Mouse (Mus musculus) T-helper 1 cell (primary cell): ENCODE data around the gene Neb.

Experiments used
- in situ Hi-C: fragments of 300-600 bp; cut with MboI, MseI; formaldehyde crosslinking; loops from one replicate; pipeline ENCODE4 v1.15.1; 2025; ENCODE audit warnings: high pct_unique_total_duplicates

Gene Neb

DNA sequence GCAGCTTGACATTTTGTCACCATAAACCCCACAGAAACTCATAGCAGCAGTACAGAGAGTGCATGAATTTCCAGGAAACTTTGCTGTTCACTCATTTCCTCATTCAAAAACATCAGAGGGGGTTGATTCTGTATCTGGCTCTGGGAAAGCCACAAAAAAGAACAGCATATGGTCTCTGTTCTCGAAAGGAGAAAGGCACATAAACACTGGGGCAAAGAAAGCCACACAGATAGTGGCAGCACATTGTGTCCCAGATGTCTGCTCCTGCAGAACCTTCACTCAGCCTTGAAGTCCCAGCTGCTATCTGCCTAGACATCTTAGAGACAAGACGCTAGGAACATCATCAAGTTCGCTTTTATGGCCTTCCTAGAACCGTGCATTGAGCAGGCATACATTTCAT lies 67.5 kb downstream of the Neb start:
- in situ Hi-C loops = loop anchor here (10.0 kb wide), 1 partner anchor 1186 kb away; no protein-coding TSS in a partner anchor

DNA sequence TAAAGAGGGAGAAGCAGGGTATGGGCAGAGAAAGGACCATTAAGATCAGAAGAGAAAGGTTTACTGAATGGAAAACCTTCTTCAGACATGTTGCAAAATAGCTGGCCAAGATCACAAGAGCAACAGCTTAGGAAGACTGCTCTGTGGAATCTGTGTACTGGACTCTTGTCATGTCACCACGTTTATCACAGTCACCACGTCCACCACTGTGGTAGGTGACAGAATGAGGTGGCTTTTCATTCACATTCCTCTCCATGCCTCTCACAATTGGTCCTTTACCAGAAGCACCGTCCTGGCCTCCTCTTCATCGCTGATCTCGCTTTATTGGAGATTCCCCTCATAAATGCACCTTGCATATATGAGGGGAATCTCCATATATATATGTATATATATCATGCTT lies 71.6 kb downstream of the Neb start:
- in situ Hi-C loops = loop anchor here (5.0 to 10.0 kb wide), 2 partner anchors 111 to 278 kb away; no protein-coding TSS in a partner anchor

DNA sequence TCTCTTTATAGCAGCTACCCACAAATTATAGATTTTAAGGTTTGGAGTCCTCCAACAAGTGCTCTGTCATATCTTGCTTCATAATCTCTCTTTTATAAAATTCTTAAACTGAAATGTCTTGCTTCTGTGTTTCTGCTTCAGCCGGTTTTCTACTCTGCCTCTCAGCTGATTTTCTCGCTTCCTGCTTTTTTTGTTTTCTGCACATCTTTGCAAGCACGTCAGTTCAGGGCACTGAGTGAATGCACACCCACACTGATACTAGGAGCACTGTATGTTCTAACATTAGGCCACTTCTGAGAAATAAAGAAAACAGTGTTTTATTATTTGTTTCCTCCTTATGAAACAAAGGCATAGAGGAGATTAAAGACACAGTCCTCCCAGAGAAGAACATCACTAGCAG lies 73.7 kb downstream of the Neb start:
- in situ Hi-C loops = loop anchor here (10.0 kb wide), 1 partner anchor 280 kb away; no protein-coding TSS in a partner anchor

DNA sequence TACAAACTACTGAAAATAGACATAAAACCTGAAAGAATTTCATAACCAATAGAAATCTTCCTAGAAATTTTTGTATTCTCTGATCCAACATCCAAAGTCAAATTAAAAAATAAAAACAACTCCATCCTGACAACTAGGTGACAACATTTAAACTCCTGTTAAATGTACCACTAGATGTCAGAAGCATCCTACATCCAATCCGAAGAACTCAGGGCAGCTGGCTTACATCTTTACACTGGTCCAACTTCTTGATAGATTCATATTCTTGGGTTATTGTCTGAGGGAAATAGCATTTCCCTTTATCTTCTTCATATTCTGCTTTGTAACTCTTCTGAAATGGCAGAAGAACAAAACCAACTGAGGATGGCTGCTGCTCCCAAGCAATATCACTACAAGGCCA lies 74.9 kb downstream of the Neb start:
- in situ Hi-C loops = loop anchor here (10.0 kb wide), 1 partner anchor 281 kb away; no protein-coding TSS in a partner anchor

DNA sequence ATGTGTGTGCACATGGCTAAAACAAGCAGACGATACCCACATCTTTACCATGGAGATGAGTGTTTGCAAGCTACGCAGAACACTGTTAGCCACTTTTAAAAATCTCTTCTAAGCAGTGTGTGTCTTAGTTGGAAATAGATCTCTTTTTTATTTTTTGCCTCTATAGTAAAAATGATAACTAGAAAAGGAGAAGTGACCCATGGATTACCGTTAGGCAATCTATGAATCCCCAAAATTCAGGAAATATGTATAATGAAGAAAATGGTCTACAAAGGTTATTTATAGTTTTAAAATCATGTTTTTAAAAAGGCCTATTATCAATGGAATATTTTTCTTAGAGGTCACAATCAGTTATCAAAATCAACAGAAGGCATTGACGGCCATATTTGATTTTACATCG lies 80.3 kb downstream of the Neb start:
- in situ Hi-C loops = no loop called here

DNA sequence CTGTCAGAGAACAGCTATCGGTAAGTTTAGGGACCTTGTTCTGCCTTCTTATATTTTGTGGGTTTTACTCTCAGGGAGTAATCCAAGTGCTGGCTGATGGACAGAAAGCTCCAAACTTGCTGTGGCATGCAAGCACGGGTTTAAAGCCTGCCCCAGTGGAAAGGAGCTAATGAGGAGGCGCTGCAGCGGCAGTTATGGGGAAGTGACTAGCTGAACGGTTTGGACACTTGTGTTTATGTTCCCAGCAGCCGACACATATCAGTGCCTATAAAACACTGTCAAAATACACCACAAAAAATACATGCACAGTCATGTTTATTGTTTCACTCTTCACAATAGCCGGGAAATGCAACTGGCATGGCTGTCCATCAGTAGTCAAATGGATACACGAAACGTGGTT lies 81.5 kb downstream of the Neb start:
- in situ Hi-C loops = no loop called here

DNA sequence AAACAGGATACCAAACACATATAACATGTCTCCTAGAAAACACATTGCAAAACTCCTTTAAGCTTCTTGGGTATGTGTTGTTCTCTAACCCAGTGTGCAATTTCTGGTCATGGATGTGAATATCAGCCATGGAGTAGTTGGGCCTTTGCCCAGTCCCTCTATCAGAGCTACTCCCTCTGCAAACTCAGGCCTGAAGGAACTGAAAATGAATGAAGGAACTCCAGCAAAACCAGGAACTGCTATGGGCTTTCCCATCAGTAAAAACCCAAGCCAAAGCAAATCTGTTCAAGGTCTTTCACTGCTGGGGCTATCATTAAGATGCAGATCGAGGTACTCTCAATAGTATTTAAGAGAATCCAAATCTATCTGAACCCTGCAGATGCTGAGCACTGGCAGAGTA lies 90.8 kb downstream of the Neb start:
- in situ Hi-C loops = no loop called here

DNA sequence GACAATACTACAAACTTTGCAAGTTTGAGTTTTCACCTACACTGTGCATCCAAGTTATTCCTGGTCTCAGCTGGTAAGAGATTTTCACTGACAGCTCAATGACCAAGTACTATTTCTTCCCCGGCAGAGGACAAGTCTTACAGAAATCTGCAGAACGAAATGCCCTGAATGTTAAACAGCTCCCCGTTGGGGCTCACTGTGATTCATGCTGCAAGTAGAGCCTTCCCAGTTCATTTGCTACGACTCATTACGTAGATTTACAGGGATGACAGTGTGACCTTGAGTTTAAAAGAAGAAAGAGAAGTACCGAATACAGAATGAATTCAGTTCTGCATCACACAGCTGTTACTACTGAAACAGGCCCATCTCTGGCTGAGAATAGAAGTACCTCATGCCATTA lies 91.9 kb downstream of the Neb start:
- in situ Hi-C loops = no loop called here

DNA sequence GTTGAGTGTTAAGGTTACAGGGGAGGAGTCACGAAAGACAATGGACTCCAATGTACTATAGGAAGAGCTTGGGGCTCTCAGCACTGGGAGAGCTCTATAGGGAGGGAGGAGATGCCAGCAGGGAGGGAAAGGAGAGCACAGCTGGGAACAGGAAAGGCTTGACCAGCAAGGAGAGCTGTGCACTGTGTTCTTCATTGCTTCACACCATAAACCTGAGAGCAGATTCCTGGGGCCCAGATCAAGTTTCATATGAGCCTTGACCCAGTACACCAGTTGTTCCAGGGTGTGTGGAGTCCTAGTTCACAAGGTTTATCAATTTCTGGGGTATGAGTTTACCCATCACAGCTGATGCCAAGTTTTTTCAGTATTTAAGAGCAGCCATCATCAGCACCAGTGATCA lies 106.1 kb downstream of the Neb start:
- in situ Hi-C loops = no loop called here

DNA sequence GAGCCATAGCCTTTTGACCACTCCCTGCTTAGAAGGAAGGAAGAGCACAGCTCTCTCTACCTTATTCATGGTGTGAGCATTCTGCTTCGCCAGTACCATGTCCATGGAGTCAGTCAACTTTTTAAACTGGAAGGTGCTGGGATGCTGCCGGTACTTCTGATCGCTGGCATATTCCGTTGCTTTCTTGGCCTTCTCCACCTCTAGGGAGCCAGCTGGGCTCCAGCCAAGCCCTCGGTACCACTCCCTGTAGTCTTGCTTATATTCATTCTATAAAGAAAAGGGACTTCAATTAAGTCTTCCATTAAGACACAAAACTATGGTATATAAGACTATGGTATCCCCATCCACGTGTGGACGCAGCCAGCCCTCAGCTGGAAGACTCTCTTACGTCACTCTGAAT lies 107.4 kb downstream of the Neb start:
- in situ Hi-C loops = no loop called here

DNA sequence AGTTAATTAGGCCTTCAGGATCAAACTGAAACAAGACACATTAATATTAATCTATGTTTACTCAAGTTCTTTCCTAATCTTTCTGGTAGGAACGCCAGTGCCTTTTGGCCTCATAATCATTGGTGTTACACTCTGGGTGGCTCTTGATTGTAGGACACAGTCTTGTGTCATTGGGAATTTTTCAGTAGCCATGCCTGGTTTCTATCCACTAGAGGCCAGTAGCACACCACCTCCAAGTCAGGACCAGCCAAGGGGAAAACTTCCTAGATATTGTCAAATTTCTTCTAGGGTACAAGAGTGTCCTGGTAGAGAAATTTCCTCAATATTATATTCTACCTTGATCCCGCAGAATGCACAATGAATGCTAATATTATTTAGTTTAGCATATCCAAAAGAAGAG lies 116.1 kb downstream of the Neb start:
- in situ Hi-C loops = no loop called here

DNA sequence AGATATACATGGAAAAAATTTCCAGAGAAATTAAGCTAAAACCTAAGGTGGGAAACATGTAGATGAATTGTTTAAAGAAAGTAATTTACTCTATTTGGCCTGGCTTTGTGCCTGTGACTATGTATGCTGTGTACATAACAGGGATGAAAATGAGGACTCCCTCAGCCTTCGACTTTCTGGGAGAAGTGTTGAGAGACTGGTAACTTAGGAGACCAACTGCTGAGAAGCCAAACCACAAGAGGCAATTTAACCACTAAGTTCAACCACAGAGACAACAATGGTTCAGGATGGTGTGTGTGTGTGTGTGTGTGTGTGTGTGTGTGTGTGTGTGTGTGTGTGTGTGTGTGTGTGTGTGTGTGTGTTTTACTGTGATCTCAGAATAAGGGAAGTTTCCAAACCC lies 126.2 kb downstream of the Neb start:
- in situ Hi-C loops = no loop called here

DNA sequence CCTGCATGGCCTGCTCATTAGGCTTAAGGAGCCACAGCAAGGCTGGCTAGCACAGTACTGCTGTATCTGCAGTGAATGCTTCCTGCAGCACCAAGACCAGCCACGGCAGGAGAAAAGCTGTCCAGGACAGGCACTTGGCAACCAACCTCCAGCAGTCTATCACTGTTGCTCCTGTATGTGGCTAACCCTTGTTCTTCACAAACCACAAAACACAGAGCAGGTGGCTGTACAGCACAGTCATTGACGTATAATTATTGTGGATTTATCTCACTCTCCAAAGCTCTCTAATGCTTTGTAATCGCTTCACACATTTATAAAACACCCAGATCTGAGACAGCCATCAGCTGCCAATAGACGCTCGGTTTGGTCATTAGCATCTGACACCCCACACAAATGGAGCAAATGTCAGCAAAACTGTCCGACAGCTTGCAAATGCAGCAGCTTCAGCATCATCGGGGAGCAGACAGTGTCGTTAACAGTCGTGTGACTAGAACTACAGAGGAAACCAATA lies 129.9 kb downstream of the Neb start:
- in situ Hi-C loops = no loop called here

DNA sequence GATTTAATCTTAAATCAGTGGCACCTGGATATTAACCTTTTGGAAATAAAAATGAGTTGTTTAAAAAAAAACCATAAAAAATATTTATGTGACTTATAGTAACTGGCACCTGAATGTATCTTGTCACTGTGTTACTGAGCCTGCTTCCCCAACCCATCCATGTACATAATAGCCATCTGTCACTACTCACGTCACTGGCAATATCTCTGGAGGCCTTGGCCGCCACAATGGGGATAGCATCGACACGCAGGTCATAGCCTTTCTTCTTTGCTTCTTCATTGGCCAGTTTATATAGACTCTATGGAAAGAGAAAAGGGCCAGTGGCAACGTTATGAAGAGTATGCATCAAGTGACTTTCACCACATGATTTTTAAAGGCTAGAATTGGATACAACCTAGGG lies 133.2 kb downstream of the Neb start:
- in situ Hi-C loops = no loop called here

DNA sequence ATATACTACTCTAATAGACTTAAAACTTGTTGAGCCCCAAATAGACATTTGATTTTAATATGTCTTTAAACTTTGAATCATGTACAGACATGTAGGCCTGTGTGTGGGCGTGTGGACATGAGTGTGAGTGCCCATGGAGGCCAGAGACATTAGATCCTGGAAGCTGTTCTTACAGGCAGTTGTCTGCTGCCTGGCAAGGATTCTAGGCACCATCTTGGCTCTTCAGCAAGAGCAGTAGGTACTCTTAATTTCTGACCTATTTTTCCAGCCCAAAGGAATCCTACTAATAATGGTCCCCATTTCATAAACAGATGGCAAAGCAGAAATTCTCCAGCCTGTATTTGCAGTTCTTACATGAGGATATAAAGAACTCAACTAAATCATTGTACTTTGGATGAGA lies 135.6 kb downstream of the Neb start:
- in situ Hi-C loops = no loop called here

DNA sequence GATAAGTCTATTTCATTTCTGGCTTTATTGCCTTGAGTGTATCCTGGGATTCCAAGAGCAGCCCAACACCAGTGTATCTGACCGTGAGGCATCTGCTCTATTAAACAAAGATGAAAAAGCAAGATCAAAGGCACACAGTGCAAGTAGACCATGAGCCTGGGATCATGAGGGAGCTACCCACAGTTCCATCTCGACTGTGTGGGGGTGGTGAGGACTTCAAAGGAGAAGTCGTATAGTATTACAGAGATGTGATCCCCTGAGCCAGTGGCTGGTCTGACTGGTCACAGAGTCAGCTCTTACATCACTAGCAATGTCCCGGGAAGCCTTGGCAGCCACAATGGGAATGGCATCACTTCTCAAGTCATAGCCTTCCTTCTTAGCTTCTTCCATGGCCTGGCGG lies 140.4 kb downstream of the Neb start:
- in situ Hi-C loops = no loop called here

DNA sequence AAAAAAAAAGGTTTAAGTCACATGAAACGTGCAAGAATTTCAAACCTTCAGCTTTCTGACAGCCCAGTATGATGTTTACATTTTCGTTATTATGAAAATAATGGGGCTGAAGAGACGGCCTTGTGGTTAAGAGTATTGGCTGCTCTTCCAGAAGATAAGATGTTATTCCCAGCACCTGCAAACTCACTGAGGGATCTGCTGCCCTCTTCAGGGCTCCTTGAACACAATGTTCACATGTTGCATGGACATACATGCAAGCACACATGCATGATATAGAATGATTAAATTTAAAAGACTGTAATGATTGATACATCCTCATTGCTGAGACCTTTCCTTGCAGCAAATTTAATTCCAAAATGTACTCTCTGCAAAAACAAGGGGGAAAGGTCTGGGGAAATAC lies 150.7 kb downstream of the Neb start:
- in situ Hi-C loops = no loop called here

DNA sequence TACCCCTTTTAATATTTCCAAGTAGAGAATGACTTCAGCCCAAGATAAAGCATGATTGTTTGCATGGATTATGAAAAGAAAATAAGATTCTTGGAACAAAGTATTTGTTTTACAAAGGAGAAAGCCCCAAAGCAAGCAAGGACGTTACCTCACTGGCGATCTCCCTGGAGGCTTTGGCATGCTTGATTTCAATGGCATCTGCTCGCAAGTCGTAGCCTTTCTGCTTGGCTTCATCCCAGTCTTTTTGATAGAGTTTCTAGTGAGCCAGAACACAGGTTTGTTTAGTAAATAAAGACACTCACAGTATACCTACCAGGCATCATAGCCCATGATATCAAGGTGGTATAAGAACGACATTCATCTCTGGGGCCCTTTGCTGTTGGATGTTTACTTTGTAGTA lies 153.9 kb downstream of the Neb start:
- in situ Hi-C loops = no loop called here

DNA sequence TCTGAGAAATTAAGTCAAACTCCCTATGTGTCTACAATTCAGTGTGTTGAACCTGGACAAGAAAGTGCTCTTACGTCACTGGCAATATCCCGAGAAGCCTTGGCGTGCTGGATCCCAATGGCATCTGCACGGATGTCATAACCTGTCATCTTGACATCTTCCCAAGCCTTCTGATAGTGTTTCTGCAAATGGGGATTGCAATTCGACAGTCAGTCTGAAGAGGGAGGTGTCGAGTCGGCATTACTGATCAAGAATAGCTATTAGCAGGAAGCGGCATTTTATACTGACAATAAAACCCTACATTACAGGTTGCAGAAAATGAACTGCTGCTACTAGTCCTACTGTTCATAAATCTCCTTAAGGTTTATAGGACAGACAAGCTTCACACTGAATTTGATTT lies 158.2 kb downstream of the Neb start:
- in situ Hi-C loops = no loop called here

DNA sequence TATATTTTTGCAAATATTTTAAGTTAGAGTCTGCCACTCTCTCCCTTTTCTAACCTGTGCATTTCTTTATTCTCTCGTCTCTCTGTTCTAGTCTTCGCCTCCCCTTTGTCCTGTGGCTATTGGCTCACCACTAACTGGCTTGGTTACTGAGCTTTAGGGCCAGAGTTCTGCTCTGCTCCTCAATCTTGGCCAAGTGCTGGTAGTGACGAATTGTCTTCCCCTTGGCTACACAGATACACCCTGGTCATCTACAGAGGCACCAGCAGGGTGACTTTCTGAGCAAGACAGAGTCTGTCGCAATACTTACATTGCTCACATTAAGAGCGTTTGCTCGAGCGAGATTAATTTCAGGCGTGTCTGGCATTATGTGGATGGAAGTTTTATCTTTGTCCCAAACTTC lies 162.3 kb downstream of the Neb start:
- in situ Hi-C loops = no loop called here

DNA sequence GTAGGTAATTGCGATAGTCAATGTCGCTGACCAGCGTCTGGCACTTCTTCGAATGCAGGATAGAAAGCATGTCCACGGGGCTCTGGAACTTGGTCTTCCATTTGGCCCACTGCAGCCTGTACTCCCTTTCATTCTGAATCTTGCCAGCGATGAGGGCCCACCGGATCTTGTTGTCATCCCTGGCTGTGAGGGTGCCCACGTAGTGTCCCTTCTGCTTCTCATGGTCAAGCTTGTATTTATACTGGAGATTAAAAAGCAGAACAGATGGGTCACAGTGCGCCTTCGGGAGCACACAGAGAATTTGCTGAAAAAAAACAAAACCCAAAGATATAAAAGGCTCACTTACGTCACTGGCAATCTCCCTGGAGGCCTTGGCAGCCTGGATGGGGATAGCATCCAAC lies 165.7 kb downstream of the Neb start:
- in situ Hi-C loops = no loop called here

DNA sequence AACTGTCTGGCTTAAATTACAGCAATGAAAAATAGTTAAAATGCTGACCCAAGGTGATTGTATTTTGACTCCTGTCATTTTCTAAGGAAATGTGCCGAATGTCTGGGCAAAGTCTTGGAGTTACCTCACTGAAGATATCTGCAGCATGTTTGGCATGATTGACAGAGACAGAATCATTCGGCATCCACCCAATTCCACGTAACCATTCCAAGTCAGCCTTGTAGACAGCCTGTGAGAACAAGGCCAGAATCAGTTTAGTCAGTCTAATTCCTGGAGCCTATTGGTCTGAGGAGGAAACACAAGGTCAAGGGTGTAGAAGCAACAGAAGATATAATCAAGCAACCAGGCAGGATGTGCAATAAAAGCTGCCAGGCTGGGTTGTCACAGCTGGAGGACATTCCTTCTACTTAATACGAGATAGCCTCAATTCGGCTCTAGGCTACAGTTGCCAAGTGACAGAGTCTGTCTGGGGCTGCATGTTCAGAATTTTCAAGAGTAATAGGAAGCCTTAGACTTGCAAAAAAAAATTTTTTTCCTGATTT lies 166.8 kb downstream of the Neb start:
- in situ Hi-C loops = no loop called here

DNA sequence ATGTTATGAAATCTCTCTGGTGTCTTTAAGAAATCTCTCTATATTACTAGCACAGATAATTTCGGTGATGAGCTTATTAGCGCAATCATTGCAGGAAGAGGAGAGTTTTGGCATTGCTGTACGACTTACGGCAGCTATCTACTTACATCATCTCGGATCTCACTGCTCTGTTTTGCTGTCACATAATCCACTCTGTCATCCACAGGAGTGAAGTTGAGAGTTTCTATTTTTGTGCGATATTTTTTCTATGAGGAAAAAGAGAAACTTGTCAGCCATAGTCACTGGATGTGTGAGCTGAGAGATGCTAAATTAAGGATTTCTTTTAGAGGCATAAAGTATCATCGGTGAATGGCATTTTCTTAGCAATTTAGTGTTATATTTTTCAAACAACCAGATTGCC lies 167.6 kb downstream of the Neb start:
- in situ Hi-C loops = no loop called here

DNA sequence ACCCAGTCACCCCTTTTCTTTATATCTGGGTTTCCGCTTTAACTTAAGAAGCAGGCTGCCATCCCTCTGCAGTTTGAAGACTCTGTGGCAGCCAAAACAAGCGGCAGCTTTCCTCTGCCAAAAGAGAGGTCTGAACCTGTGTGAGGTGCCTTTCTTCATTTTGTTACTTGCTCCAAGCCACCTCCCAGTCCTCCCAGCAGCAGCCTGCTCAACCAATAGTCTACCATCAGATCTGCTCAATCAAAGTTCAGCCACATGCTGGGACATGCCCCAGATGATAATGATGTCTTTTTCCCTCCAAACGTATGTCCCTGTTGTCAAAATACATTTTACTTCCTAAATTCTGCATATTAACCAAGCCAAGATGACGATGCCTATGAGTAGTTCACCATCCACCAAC lies 173.3 kb downstream of the Neb start:
- in situ Hi-C loops = no loop called here
